9 mouse cellular contexts compared by ENCODE assay signal in genomic region chr7:72305971-72306370, GRCm38 (mm10). TPM values are rescaled to one million over a fixed set of nuclear protein-coding genes. Genes with fewer than 3 reads are reported as not detected.
DNase-seq lines count a peak whose midpoint lies in the region; ATAC-seq lines count a peak whose summit lies in the region.
"Had no signal": no experiment of that assay in that cellular context is flagged by ENCODE, and none has a peak within 500 bp of the region (broad histone marks: within the 10 kb centered on the region; RNA-seq: fewer than 3 reads in every experiment).

No protein-coding gene starts in this region.

- peak overlapping the region; percentile 59 for H3K4me3 ChIP-seq in heart, embryonic 13.5 days
- H3K4me3 ChIP-seq in embryonic facial prominence, embryonic 15.5 days (replicated peaks), result peak overlapping the region; percentile 54
- peak overlapping the region; percentile 56 for H3K4me3 ChIP-seq in lung, embryonic 15.5 days
- peak overlapping the region; percentile 67 for H3K4me3 ChIP-seq in stomach, embryonic 16.5 days (replicated peaks; ENCODE audit: low read length)

- peak overlapping the region; percentile 95 for H3K4me2 ChIP-seq in heart, embryonic 13.5 days
- peak overlapping the region; percentile 95 for H3K4me2 ChIP-seq in embryonic facial prominence, embryonic 15.5 days (replicated peaks)
- H3K4me2 ChIP-seq in lung, embryonic 15.5 days, result peak overlapping the region; percentile 91
- peak overlapping the region; percentile 96 for H3K4me2 ChIP-seq in stomach, embryonic 16.5 days (ENCODE audit: low read depth, low read length)

- no peak for DNase-seq in heart, adult 8-10 months (ENCODE audit: low spot score)
- DNase-seq in kidney, adult 11 months, result peak; percentile 9
- no peak for DNase-seq in right cerebral cortex, postnatal 10 days (ENCODE audit: low spot score in 2 of 2)
- no peak for DNase-seq in thymus, postnatal 10 days (ENCODE audit: low spot score in 2 of 2)

- ATAC-seq in heart, embryonic 13.5 days (ENCODE audit: extremely low read depth, insufficient number of reproducible peaks, low FRiP score, low TSS enrichment), result no peak
- no peak for ATAC-seq in embryonic facial prominence, embryonic 15.5 days (ENCODE audit: insufficient number of reproducible peaks, low FRiP score, low TSS enrichment, low read depth)
- ATAC-seq in lung, embryonic 15.5 days (ENCODE audit: borderline replicate concordance, extremely low read depth, low FRiP score, low TSS enrichment), result peak; percentile 51; the same call in 1 of the 2 replicates
- ATAC-seq in stomach, embryonic 16.5 days (ENCODE audit: insufficient read depth, low FRiP score), result no peak

- 1% methylated on average over 14 of the region's 14 CpGs for WGBS in heart, embryonic 13.5 days
- 2% methylated on average over 14 of the region's 14 CpGs for WGBS in embryonic facial prominence, embryonic 15.5 days
- 2% methylated on average over 14 of the region's 14 CpGs for WGBS in lung, embryonic 15.5 days
- 2% methylated on average over 14 of the region's 14 CpGs for WGBS in stomach, embryonic 16.5 days

- H3K27ac ChIP-seq in heart, embryonic 13.5 days (replicated peaks), result no peak overlapping the region
- no peak overlapping the region for H3K27ac ChIP-seq in embryonic facial prominence, embryonic 15.5 days (replicated peaks)
- 0 out of 2 replicates have a peak overlapping the region, but pooled peaks have one; percentile 5 for H3K27ac ChIP-seq in lung, embryonic 15.5 days
- H3K27ac ChIP-seq in stomach, embryonic 16.5 days (ENCODE audit: low read length), result 0 out of 2 replicates have a peak overlapping the region, but pooled peaks have one; percentile 20

- no peaks in the 10 kb centered on the region for H3K9me3 ChIP-seq in heart, embryonic 13.5 days
- no peaks in the 10 kb centered on the region for H3K9me3 ChIP-seq in embryonic facial prominence, embryonic 15.5 days (replicated peaks)
- no peaks in the 10 kb centered on the region for H3K9me3 ChIP-seq in lung, embryonic 15.5 days
- H3K9me3 ChIP-seq in stomach, embryonic 16.5 days (replicated peaks; ENCODE audit: control insufficient read depth, low read length), result no peaks in the 10 kb centered on the region

- no peaks in the 10 kb centered on the region for H3K36me3 ChIP-seq in heart, embryonic 13.5 days
- H3K36me3 ChIP-seq in embryonic facial prominence, embryonic 15.5 days, result no peaks in the 10 kb centered on the region
- H3K36me3 ChIP-seq in lung, embryonic 15.5 days, result no peaks in the 10 kb centered on the region
- no peaks in the 10 kb centered on the region for H3K36me3 ChIP-seq in stomach, embryonic 16.5 days (ENCODE audit: control insufficient read depth, insufficient read depth, low read length)

- peaks cover 17% of the 10 kb centered on the region; the same call in 1 of the 2 replicates for H3K27me3 ChIP-seq in heart, embryonic 13.5 days (replicated peaks)
- H3K27me3 ChIP-seq in embryonic facial prominence, embryonic 15.5 days, result 0 out of 2 replicates have a peak, but pooled peaks cover 3% of the 10 kb centered on the region
- H3K27me3 ChIP-seq in lung, embryonic 15.5 days, result no peaks in the 10 kb centered on the region
- H3K27me3 ChIP-seq in stomach, embryonic 16.5 days (ENCODE audit: control insufficient read depth, insufficient read depth, low read length), result no peaks in the 10 kb centered on the region

- H3K4me1 ChIP-seq in heart, embryonic 13.5 days, result peaks cover 11% of the 10 kb centered on the region
- no peaks in the 10 kb centered on the region for H3K4me1 ChIP-seq in embryonic facial prominence, embryonic 15.5 days
- H3K4me1 ChIP-seq in lung, embryonic 15.5 days, result no peaks in the 10 kb centered on the region; the same call in 1 of the 2 replicates
- 0 out of 2 replicates have a peak, but pooled peaks cover 2% of the 10 kb centered on the region for H3K4me1 ChIP-seq in stomach, embryonic 16.5 days (ENCODE audit: control insufficient read depth, insufficient read depth, low read length)

- H3K9ac ChIP-seq in heart, embryonic 13.5 days, result peak overlapping the region; percentile 78
- peak overlapping the region; percentile 24; the same call in 1 of the 2 replicates for H3K9ac ChIP-seq in embryonic facial prominence, embryonic 15.5 days
- peak overlapping the region; percentile 49 for H3K9ac ChIP-seq in lung, embryonic 15.5 days
- peak overlapping the region; percentile 76 for H3K9ac ChIP-seq in stomach, embryonic 16.5 days (ENCODE audit: low read length)

RNA-seq across cellular contexts. Expression of gene Mctp2, which starts 0.4 kb away (rescaled TPM):
- 0.27 and 0.33 TPM in 2 replicates for polyA plus RNA-seq in heart, embryonic 13.5 days (2015; fragmentation: Nextera tagmentation; extraction: Ambion mirVana)
- total RNA-seq in heart, adult 8-10 months (2022), result under 1 TPM; 0.26 to 0.72 (median 0.37) TPM
- 1.7 TPM in 2 replicates for polyA plus RNA-seq in embryonic facial prominence, embryonic 15.5 days (2015; fragmentation: Nextera tagmentation; extraction: Ambion mirVana)
- 3.1 and 3.6 TPM in 2 replicates for polyA plus RNA-seq in lung, embryonic 15.5 days (2015; fragmentation: Nextera tagmentation; extraction: Ambion mirVana)
- polyA plus RNA-seq in stomach, embryonic 16.5 days (2015; fragmentation: Nextera tagmentation; extraction: Ambion mirVana), result 3.1 and 3.4 TPM in 2 replicates
- total RNA-seq: MEL had no signal

Comparison
In these comparisons a context has a peak if more than half of its experiments do, and no peak if none do; other contexts are left out.
1. H3K27ac ChIP-seq: peak in lung, embryonic 15.5 days (single experiment) and stomach, embryonic 16.5 days (single experiment); none in heart, embryonic 13.5 days (single experiment) and embryonic facial prominence, embryonic 15.5 days (single experiment).
2. H3K9ac ChIP-seq: peak in every context shown above with its lines; median percentile 78 in heart, embryonic 13.5 days; 76 in stomach, embryonic 16.5 days; 49 in lung, embryonic 15.5 days; 24 in embryonic facial prominence, embryonic 15.5 days.
3. Peak in every context shown above with its lines, with median percentiles within 50 percentile points of each other: H3K4me2 ChIP-seq and H3K4me3 ChIP-seq.